Mouse (Mus musculus) mouse trophoblast stem cell (cell line): ENCODE measurements around the gene Atp2a3.

Experiments
- in situ Hi-C, 2 experiments: fragments of 300-500 bp; cut with MseI, MboI; formaldehyde crosslinking; loops; 2 replicates in 1 of 2; 3 replicates in 1 of 2; pipeline ENCODE4 v1.15.1; 2025

Gene Atp2a3

DNA sequence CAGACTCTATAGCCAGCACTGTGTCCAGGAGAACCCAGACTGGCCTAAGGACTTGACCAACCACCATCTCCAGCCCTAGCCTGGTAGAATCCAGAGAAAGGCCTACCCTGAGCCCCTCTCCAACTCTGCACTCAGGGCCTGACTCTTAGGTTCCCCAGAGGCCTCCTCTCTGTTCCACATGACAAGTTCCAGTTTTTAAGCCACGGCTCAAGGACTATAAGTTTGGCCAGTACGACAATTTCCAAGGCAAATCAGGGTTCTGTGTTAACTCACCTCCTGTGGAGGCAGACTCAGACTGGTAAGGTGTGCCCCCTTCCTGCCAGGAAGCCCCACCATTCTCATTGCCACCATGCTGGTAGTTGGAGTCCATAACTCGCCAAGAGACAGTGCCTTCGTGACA, 6.8 kb upstream of the Atp2a3 start:
- in situ Hi-C loops: no loop called here

DNA sequence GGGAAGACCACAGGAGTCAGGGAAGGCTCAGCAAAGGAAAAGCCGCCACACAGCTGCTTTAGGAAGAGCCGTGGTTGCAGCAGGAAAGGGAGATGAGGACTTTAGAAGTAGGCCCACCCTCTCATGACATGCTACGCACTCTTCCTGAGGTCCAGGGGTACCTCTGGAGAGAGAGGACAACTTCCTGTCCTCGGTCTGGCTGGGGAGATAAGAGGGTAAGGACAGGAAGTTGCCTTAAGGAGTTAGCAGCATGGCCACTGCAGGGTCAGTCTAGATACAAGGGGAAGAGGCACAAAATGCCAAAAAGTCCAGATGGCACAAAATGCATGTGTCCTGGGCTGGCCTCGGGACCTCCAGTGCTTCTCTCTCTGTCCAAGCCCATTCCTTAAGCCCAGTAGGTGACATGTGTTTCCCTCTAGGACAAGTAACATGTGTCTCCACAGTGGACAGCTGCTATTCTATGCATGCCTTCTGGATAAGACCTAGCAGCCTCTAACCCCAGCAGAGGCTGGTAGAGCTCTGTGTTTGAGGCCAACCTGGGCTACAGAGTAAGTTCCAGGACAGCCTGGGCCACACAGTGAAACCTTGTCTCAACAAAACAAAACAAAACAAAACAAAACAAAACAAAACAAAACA, 5.5 kb upstream of the Atp2a3 start:
- in situ Hi-C loops: no loop called here

DNA sequence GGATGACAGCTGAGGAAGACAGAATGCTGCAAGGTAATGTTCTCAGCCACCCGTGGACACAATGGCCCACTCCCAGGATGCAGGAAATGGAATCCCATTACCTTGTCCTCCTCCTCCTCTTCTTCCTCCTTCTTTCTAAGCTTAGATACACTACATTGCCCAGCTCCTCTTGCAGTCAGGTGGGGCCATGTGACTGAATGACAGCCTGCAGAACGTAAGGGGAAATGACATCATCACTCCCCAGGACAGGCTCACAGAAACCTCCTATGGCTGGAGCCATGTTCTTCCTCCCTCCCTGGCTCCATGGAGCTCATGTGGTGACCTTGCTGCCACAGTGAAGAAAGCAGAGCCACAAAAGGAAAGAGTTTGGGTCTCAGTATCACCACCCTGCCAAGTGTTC, 3.7 kb upstream of the Atp2a3 start:
- in situ Hi-C loops: no loop called here

DNA sequence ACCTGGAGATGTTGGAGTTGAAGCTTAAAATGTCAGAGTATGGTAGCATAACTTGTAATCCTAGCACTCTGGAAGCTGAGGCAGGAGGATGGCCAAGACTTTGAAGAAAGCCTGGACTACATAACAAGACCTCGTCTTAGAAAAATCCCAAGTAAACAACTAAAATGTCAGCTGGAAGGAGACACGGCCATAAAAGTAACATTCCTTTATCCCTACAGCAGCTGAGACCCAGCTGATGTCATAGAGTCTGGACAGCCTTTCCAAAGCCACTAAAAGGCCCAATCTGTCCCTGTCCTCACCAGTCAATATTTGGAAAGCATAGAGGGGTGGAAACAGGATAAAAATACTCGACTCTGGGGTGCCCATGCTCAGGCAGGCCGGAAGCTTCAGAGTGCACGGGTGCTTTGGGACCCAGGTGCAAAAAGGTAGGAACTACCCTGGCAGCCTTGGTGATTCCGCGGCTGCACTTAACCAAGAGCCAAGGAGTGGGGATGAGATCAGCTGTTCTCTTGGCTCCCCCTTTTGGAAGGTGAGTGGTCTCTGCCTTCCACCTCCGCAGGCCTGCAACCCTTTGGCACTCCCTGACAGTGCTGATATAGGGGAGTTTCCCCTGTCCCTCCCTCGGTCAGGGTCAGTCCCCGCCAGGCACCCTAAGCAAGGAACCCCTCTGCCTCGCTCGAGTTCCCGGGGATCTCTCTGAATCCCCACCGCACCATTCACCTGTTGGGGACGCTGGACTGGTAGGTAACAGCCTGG, 867 bp upstream of the Atp2a3 start:
- in situ Hi-C loops: no loop called here

DNA sequence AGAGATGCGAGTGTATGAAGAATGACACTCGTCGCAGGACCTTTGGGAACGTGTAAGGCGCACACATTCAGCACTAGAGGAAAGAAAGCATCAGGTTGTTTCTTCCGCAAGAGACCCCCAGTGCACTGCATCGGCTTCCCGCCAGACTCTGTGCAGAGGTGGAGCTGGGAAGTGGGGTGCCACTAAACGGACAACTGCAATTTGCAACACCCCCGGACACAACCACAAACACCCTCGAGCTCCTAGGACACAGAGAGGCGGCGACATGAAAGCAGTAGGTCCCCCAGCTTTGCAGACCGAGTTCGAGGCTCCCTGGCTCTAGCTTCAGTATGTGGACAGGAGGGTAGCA, 272 bp upstream of the Atp2a3 start:
- in situ Hi-C loops: no loop called here

DNA sequence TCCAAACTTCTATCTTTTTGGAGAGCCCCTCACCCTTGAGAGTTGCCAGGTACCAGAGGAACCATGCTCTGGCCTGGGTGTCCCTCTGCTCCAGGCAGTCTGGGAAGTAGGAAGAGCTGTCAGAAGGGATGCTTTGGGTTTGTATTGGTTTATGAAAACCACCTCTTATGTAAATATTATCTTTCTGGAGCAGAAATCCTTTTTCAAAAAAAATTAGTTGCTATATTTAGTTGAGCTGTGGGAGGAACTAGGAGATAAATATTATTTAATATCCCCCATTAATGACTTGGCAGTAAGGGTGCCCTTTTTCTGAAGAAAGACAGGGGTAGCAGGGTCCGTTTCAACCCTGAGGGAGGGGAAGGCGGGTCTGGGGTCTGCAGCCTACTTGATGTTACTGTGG, 1.4 kb downstream of the Atp2a3 start:
- in situ Hi-C loops: no loop called here

DNA sequence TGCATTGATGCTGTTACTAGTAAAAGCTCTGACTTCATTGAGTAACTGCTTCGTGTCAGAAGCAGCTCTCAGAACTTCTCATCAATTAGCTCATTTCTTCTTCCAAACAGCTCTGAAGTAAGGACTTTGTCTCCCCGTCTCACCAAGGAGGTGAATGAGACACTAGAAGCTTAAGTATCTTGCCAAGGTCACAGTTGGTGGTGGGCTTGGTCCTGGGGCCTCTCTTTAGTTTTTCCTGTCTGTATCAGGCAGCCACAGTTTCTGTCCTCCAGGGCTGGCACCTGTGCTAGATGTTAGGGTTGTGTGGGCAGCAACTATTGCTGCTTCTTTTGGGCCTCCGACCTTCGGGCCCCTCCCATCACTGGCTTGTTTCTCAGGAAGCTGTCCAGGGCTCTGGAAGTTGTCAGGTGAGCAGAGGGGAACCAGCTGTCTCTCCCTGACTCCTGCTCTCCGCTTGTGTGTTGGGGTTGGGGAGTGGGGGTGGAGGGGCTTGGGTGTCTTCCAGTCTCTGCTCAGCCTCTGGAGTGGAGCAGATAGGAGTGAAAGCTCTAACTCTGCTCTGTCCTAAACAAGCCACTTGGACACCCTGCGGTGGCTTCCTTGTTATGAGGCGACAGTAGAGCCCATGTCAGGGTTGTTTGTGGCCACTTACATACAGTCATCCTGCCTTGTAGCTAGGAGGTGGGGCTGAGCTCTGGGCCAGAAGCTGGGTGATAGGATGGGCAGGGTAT, 2.3 kb downstream of the Atp2a3 start:
- in situ Hi-C loops: no loop called here

DNA sequence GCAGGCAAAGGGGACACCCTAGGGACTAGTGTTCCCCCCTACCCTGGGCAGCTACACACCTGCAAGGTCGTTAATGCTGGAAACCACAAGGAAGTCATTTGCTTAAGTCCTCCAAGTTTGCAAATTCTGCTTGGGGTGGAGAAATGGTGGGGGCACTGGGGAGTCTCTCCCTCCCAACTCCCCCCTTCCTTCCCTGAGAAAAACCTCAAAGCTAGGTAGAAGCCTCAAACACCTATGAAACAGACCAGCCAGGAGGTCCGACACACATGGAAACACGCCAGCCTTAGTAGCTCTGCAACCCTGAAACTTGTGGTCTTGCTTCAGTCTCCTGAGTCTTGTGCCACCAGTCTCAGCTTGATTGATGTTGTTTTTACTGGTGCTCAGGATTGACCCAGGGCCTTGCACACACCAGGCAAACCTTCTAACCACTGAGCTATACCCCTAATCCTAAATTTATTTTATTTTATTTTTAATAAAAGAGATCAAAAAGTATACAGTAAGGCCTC, 2.9 kb downstream of the Atp2a3 start:
- in situ Hi-C loops: no loop called here

DNA sequence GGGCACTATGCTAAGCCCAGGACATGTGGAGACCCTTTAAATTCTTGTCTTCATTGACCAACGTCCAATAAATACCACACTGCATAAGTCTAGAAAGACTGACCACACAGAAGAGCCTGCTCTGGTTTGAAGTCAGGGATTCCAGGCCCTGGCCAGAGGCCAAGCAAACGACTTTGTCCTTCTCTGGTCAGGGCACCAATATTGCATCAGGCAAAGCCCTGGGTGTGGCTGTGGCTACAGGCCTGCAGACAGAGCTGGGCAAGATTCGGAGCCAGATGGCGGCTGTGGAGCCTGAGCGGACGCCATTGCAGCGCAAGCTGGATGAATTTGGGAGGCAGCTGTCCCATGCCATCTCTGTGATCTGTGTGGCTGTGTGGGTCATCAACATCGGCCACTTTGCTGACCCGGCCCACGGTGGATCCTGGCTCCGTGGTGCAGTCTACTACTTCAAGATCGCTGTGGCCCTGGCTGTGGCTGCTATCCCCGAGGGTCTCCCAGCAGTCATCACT, 14.1 kb downstream of the Atp2a3 start:
- in situ Hi-C loops: no loop called here

DNA sequence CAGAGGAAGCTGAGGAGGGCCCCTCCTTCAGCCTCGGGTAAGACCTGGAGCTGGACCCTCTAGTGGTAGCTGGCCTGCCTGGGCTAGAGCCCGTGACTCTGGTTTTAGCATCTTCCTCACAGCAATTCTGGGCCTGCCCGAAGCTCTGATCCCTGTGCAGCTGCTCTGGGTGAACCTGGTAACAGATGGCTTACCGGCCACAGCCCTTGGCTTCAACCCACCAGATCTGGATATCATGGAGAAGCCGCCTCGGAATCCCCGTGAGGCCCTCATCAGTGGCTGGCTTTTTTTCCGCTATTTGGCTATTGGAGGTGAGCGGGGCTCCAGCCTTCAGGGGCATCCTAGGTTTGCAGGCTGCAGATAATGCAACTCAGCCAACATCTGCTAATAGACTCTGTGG, 21.5 kb downstream of the Atp2a3 start:
- in situ Hi-C loops: no loop called here

DNA sequence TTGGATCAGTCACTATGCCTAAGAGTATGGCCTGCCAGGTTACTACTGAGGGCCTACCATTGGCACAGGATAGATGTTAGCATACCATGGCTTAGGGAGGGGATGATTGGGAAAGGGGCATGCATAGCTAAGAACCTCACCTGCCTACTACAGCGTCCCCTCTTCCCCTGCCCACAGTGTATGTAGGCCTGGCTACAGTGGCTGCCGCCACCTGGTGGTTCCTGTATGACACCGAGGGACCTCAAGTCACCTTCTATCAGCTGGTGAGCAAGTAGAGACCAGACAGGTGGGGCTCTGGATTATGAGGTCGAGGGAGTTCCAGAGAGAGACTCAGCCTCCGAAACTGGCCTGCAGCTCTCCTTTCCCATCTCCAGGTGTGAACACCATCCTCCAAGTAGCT, 22.3 kb downstream of the Atp2a3 start:
- in situ Hi-C loops: no loop called here

DNA sequence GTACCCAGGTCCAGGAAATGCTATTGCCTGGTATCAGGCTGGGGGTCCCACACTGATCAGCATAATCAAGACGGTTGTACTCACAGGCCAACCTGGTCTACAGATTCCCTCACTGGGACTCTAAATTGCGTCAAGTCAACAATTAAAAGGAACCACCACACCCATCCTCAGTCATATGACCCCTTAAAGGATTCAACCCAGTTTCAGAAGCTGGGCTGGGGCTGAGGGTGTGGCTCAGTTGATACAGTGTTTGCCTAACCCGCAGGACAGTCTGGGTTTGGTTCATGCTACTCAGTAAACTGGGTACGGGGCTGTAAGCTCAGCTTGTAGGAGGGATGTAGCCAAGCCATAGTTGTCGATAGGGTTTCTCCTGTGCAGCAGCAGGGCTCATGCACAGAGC, 25.8 kb downstream of the Atp2a3 start:
- in situ Hi-C loops: no loop called here

DNA sequence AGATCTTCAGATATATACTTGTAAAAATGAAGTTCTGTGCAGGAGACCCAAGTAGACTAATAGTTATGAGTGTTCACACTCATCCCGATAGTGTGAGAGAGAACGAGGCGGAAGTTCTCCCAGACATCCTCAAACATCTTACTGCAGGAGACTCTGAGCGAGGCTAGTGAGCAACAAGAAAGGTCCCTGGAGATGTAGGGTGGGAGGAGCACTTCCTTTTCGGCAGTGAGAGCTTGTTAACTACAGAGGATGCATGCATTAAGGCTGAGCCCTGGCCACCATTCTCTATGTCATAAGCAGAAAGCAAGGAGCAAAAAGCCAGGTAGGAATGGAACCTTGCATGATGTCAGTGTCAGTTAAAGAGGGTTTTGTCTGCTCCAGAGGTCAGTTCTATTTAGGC, 26.3 kb downstream of the Atp2a3 start:
- in situ Hi-C loops: no loop called here

DNA sequence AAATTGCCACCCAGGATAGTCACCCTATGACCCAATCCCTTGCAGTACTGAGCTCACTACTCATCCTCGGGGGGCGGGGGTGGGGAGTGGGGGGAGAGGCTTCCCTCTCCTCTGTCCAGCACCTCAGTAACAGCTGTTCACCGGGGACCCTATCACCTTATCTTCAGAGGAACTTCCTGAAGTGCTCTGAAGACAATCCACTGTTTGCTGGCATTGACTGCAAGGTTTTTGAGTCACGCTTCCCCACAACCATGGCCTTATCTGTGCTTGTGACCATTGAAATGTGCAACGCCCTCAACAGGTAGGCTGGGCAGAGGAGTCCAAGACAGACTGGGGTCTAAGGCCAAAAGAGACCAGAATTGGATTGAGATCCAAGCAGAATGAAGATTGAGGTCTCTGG, 26.8 kb downstream of the Atp2a3 start:
- in situ Hi-C loops: no loop called here

DNA sequence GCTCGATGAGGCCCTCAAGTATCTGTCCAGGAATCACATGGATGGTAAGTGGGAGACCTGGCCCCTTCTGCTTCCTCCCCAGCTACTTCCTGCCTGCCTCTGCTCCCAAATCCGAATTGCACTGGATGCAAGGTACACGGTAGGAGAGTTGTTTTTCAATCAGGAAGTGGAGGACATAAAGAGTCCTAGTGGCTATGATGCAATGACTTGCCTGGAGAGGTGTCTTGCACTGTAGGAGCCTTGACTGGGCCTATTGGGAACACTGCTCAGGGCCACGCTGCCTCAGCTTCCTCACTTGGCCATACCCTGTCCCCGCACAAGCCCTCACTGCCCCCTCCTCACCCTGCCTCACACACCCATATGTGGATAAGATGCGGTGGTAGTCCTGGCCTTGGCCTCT, 28.1 kb downstream of the Atp2a3 start:
- in situ Hi-C loops: no loop called here

DNA sequence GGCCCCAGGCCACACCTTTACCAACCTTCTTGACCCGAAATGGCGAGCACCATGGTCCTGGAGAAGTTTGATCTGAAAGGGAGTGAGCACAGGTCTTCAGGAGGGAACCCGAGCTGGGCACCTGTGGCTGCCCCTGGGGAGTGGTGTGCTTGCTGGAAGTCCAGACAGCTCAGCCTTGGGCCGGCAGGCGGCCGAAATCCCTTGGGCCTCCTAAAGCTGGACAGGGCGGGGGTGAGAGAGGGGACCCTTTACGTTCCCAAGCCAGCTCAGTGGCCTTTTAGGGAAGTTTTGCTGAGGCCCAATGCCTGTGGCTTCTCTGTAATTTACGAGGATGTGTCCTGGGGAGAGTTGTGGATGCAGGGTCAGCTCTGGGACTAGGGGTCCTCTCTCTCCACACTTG, 29.7 kb downstream of the Atp2a3 start:
- in situ Hi-C loops: no loop called here

DNA sequence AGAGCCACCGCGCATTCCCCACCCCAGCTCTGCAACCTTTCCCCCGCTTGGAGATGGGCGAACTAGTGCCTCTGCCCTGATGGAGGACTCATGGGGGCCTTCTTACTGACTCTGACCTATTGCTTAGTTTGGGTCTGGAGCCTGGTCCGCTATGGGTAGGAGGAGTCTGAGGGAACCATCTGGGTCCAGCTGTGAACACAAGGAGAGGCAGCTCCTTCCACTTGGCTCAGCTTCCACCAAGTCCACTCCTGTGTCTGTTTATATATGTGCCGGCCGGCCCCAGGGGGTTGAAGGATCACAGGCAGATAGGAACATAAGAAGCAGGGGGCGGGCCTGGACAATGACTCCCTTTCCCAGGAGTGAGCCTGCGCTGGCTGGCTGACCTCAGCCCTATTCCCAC, 31.0 kb downstream of the Atp2a3 start:
- in situ Hi-C loops: no loop called here

DNA sequence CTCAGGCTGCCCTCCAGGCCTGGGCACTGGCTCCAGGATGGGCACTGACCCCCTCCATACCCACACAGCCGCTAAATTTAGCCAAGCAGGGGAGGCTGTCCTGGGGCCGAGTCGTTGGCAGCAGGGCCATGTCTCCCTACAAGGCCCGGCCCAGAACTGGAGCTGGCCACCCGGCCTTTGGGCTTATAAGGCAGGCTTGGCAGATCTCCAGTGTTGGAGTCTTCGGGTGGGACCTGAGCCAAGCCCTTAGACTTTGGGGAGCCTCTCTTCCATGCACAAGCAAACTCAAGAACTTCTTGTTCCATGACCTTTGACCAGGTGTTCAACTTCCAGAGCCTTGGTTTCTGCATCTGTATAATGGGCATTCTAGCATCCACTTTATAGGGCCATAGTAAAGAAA, 35.4 kb downstream of the Atp2a3 start:
- in situ Hi-C loops: no loop called here

DNA sequence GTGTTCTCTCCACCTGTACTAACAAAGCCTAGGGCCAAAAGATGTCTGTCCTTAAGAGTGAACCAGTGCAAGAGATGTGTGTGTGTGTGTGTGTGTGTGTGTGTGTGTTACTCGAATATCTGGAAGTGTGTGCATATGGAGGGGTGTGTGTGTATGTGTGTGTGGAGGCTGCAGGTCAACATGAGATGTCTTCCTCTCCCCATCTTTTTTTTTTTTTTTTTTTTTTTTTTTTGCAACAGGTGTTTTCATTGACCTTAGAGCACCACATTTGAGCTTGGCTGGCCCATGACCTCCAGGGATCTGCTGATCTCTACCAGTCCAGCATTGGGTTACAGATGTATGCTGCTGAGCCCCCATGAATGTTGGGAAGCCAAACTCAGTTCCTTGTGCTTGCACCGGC, 35.8 kb downstream of the Atp2a3 start:
- in situ Hi-C loops: no loop called here

DNA sequence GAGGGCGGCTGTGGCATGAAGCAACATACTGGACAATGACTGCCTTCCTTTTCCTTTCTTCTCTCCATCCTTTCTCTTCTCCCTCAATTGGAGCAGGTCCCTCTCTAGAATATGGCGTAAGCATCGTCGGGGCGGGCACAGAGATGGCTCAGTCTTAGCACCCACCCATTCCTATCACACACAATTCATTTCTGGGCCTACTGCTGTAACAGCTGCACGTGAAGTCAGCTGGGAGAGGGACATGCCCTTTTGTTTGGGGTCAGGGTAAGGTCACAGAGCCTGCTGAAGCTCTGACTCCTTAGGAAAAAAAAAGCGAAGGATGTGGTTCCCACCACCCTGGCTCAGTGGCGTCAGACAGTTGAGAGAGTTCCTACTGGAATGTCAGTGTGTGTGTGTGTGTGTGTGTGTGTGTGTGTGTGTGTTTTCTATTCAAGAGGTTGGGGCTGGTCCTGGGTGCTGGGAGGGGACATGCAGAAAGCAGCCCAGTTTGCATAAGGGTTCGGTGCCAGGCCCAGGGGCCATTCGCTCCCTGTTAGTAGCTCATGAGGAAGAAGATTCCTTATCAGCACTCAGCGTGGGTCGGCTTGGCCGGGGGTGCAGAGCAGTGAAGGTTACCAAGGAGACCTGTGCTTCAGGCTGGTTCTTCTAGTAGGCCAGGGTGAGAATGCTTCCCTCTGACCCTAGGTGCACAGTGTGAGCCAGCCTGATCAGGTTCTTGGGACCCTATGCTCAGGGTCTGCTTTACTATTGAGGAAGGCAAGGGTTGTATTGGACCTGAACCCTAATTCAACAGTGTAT, 36.8 kb downstream of the Atp2a3 start:
- in situ Hi-C loops: no loop called here

DNA sequence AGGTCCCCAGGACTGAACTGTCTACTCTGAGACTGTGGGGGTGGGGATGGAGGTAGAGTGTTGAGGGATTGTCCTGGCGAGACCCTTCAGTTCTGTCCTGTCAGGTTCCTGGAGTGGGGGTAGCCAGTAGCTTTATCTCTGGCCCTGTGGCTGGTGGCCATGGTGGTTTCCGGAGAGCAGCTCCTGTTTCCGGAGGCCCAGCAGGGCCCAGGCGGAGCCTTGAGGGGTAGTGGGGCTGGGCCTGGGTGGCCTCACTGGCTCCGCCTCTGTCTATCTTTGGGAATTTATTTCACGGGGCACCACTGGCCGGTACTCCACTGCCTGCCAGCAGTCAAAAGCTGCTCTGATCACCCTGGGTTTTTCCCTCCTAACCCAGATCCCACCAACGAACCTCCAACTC, 37.8 kb downstream of the Atp2a3 start, which contains the start of gene P2rx1:
Gene P2rx1 (plus strand): TSS at position 333 of the 400 bp plus-strand sequence.
- in situ Hi-C loops: no loop called here

DNA sequence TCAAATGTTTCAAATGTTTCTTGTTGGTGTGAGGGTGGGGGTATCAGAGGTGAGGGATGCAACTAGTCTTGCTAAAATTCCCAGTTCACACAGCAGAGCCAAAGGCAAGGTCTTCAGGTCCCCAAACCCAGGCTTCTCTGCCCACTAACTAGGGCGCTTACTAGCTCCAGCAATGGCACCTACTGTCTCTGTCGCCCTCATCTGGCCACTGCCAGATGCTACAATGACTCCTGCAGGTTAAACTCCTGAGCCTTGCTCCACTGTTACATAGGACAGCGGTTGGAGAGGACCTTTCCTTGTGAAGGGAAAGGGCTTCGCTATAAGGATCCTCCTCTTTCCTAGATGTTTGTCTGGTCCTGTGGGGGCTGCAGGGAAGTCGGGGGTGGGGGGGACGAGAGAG, 40.1 kb downstream of the Atp2a3 start:
- in situ Hi-C loops: loop anchor here (5.0 kb wide), 1 partner anchor 74 kb away; no protein-coding TSS in a partner anchor
